Mouse (Mus musculus): ENCODE measurements around the gene Lcp1.

DNA sequence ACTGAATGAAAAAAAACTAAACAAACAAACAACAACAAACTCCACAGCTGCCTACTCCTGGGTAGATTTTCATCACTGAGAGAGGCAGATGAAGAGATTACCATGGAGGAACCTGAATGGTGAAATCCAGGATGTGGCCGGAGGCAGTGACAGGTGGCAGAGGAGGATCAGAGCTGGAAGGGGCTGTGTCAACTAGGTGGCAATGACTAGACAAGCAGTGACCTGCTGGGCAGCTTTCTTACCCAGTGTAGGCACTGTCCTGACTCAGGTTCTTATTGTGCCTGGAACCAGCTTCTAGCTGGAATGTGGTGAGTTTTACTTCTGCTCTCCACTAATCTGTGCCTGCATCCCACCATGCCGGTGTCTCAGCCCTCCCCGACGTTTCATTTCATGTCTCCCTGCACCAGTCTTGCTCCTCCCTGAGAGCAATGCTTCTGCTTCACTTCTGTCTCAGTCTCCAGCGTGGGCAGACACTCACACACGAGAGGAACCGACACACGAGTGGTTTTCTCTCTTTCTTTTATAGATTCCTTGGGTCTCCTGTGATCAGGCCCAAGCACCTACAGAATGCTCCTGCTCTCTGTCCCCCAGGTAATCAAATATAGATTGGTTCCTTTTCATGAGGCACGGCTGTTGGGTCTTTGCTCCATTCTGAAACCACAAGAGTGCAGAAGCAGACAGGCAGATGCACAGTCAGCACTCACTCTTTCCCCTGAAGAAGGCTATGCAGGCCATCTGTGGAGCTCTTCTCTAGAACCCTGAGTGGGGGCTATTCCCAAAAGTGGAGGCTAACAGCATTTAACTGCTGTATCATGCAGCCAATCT lies 44.0 kb downstream of the Lcp1 start:
- no peak for TF ChIP-seq CTCF (IDR thresholded peaks at IDR 0.05; ENCODE audit: control insufficient read depth, insufficient read depth, insufficient read length)
- TF ChIP-seq USF1 (IDR thresholded peaks at IDR 0.05; ENCODE audit: low read depth): no peak
- TF ChIP-seq MYOG (IDR thresholded peaks at IDR 0.05; ENCODE audit: control insufficient read depth, extremely low read depth, insufficient read length): no peak
- TF ChIP-seq MAX (IDR thresholded peaks at IDR 0.05): no peak
- TF ChIP-seq MYOD1 (IDR thresholded peaks at IDR 0.05; ENCODE audit: control insufficient read depth, insufficient read length, low read depth): no peak

All from C2C12 (cell line).